Mouse (Mus musculus) adrenal gland, adult 8-10 months (tissue): ENCODE measurements around the gene Ank2. TPM values are rescaled to one million over a fixed set of nuclear protein-coding genes. Genes with fewer than 3 reads are reported as not detected.

Source experiments
- DNase-seq: peaks from one replicate; pipeline ENCODE4 v3.0.0; 2022
- total RNA-seq, 4 experiments: library from RNA; stranded (reverse); gene quantifications; 2 replicates each; pipeline ENCODE4 v1.2.4; 2022

Gene Ank2
- total RNA-seq, 4 experiments from 2014 or later, result 42.5 to 55.4 (median 46.6) TPM

- DNase-seq, result no peak
These were observed 385.9 kb downstream of the Ank2 start for GRCm38 (mm10) chr3:127113238-127113637.

DNA sequence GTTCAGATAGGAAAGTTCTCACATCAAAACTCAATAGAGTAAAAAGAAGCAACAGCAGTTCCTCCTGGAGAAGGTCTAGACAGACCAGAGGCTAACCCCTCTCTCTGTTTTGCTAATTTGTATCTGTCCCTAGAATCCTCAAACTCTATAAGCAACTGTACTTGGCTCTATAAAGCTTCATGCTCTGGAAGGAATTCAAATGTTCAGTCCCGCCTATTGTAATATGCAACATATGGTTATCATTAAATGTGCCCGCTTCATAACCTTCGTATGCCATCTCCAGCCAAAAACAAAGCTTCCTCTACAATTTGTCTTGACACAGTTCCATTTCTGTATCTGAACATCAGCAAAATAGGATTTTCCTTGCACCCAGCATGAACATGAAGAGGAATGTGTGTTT is 389.7 kb downstream of the Ank2 start:
- no peak for DNase-seq

GRCm38 (mm10) chr3:127108481-127108880 is 390.7 kb downstream of the Ank2 start:
- no peak for DNase-seq

GRCm38 (mm10) chr3:127107281-127107680 is 391.9 kb downstream of the Ank2 start:
- DNase-seq, result no peak

DNA sequence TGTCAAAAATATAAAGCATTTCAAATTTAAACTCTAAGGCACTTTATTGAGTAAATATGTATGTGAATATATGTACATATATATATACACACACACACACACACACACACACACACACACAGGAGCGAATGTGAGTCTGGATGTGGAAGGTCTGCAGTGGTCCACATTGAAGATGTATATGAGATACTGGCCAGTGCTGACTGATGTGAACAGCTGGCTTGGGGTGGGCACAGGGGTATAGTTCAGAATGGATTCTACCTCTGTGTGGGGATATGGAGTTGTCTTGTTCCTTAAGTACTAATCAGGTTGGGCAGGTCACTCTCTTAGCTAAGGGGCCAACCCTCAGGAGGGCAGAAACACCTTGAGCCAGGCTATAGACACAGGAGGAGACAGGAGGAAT is 397.8 kb downstream of the Ank2 start:
- no peak for DNase-seq

- no peak for DNase-seq
These were observed 401.4 kb downstream of the Ank2 start for GRCm38 (mm10) chr3:127097745-127098144.

GRCm38 (mm10) chr3:127097106-127097505 is 402.0 kb downstream of the Ank2 start:
- no peak for DNase-seq

DNA sequence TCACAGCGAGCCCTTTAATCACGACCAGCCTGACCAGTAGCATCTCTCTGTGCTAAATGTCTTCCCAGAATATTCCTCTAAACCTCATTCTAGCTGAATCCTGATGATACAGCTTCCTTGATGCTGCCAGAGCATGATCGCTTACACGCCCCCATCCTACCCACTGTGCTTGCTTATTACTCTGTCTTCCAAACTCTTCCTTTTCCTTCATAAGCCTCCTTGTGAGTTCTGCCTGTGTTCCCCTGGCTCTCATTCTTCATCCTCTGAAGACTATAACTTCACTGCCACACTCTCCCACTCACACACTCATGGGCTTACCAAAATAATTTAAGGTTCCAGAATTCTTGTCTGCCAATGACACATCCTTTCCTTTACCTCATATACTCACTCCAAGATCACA is 405.5 kb downstream of the Ank2 start:
- DNase-seq, result no peak

DNA sequence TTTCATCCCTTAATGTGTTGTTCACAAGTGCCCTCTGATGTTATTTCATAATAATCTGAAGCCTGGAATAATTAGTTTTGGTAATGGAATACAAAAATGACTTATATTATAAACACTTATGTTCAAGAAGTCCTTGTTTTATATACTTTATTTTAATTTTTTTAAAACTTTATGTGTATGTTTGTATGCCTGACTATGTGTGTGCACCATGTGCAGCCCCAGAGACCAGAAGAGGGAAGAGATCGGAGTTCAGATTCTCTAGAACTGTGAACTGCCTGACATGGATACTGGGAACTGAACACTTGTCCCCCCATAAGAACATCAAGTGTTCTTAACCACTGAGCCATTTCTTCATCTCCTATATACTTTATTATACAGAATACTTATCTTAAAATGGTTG is 411.6 kb downstream of the Ank2 start:
- no peak for DNase-seq

- no peak for DNase-seq
These were observed 412.2 kb downstream of the Ank2 start for GRCm38 (mm10) chr3:127086834-127087506.

DNA sequence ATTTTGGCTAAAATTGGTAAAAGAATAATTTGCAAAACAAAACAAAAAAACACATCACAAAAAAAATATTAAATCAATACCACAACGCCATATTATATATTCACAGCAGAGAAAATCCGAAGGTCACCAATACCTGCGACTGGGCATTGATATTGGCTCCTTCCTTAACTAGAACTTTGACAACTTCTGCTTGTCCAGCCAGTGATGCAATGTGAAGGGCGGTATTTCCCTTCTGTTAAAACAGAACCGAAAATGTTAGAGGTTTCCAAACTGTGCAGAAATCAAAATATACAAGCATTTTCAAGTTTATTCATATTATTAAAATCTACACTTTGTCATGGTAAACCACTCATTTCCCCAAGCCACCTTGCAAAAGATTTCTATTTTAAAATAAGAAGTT is 421.8 kb downstream of the Ank2 start:
- DNase-seq, result no peak

GRCm38 (mm10) chr3:127075531-127076280 is 423.4 kb downstream of the Ank2 start:
- DNase-seq, result no peak

GRCm38 (mm10) chr3:127071471-127071870 is 427.7 kb downstream of the Ank2 start:
- no peak for DNase-seq

GRCm38 (mm10) chr3:127063654-127064386 is 435.3 kb downstream of the Ank2 start:
- DNase-seq, result no peak

- DNase-seq, result no peak
These were observed 439.5 kb downstream of the Ank2 start for GRCm38 (mm10) chr3:127059671-127060070.

- DNase-seq, result no peak
These were observed 457.9 kb downstream of the Ank2 start for GRCm38 (mm10) chr3:127041288-127041687.

DNA sequence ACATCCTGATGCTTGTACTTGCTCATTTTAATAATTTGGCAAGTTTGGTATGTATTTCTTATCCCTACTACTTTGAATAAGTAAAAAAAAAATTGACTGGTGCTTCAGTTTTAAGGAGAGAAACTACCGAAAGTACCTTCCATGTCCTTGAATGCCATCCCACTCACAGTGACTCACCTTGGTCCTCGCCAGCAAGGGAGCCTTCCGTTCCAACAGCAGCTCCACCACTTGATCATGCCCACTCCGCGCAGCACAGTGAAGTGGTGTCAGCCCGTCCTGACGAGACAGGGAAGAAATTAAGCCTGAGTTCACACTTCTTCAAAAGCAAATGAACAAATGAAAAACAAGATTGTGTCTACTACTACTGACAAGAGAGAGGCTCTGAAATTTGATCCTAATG is 460.6 kb downstream of the Ank2 start:
- DNase-seq, result peak; percentile 42

DNA sequence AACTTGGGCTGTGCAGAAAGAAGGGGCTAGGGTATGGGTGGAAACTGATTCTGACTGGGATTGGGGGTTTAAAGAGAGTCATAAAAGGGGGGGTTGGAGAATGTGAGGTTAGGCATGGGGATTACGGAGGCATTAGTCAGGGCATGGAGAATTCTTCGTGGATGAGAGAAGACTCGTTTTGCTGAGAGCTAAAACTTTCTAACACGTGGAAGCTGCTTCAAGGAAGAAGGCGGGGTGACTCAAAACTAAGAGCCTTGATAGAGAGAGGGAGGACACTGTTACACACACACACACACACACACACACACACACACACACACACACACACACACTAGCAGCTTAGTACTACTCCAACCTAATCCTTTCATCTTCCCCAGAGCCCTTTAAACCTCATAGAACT is 463.0 kb downstream of the Ank2 start:
- DNase-seq, result no peak

DNA sequence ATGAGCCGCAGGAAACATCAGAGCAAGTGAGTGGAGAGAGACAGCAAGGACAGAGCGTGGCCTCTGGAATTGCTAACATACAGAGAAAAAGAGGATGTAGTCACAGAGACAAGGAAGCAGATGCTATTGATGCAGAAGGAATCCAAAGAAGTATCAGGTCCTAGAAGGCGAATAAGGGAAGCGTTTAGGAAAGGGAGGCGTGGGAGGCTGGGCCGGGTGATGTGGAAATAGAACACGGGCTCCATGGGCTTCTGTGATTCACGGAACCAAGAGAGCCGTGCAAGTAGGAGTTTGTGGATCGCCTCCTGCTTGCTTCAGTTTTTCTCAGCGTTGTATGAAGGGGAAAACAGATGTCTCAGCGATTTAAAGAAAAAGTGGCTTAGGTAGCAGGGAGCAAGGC is 463.6 kb downstream of the Ank2 start:
- no peak for DNase-seq

DNA sequence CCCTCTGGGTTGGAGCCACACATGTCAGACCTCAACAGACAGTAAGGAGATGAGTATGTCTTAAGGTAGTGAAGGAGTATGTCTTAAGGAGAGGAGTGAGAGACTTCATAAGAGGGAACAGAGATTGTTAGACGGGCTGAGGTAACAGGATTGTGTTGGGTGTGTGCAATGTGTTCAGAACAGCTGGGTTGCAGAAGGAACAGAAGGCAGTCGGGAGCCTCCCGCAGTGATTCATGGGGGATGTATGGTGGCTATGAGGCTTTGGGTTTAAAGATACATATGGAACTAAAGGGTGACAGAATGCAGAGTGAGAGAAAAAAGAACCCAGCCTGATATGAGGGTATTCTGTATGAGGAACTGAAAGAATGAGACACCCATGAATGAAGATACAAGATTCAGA is 464.2 kb downstream of the Ank2 start:
- DNase-seq, result no peak

DNA sequence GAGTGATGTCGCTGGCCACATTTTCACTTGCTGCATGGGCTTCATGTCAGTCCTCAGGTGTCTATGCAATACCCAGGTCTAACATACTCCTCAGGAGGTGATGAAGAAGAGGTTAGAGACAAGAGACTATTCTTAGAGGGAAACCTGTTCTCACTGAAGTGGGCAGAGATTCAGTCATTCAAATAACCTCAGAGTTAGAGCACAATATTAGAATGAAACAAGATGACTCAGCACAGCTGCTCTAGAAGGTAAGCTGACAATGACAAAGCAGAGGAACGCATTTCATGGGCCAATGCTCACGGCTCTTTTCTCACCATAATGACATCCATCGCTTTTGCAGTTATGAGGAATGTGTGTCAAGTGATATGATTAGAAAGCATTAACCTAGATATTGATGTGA is 475.2 kb downstream of the Ank2 start:
- DNase-seq, result no peak

GRCm38 (mm10) chr3:127020167-127020566 is 479.0 kb downstream of the Ank2 start:
- no peak for DNase-seq

DNA sequence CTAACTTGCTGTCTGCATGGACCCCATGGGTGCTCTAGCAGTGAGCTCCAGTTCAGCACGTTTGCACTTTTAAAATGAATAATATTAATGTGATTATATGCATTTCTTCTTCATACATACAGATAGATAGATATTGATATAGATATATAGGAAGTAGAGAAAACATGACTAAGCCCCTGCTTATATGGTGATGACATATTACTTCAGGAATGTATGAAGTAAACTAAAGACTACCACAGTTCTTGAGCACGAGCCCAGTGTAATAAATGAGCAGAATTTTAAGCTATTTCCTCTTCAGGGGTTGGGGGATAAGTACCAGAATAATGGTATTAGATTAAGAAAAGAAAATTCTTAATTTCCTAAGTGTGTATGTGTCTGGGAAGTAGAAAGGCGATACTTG is 479.4 kb downstream of the Ank2 start:
- no peak for DNase-seq

DNA sequence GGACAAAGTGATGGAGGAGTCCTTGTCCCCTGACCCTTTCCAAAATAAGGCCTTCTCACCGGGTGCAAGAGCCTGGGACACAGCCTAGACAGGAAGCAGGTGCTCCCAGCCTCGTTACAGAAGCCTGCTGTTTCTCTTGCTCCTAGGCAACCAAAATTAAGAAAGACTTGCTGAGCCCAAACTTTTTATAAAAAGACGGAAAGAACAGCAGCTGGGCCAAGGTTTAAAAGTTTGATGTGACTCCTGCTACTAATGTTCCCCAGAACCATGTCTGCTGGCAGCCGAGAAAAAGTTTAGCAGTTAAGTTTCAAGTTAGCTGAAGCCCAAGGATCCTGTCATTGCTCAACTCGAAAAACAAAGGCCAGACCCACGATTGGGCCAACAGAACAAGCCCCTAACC is 480.0 kb downstream of the Ank2 start:
- DNase-seq, result no peak
